Mouse (Mus musculus): ENCODE results near the gene Gnaq.

Gnaq gene

DNA sequence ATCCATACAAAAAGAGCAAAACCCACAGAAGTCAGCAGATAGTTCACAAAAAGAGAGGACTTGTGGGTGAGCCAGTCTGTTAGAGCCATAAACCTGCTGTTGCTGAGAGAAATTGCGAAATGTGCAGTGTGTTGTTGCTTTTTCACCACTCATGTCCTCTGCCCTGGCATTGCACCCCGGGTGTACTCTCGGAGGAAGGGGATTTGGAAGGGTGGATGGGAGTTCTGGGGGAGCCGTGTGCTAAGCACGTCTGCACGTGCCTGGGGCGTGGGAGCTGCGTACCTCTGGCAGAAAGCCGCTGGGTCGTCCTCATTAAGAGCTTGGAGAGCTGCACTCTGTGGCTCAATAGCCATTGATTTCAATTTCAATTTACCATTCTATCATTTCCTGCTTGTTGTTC lies 234.6 kb downstream of the Gnaq start:
- DNase-seq (ENCODE audit: low read depth, low spot score) = no peak

DNA sequence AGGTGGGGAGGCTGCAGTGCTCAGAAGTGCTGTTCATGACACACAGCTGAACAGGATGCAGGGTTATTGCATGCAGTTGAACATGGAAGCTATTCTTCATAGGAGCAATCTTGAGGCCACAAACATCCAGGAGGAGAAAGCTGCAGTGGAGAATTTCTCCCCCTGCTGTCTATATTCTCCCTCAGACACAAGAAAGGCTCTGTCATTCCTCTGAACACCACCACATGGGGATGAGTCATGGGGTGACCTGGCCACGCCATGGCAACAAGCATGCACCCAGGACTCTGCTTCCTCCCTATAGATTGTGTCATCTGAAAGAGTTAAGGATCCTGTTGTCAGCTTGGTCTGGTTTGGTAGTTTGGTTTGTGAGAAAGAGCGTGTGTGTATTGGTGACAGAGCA lies 239.0 kb downstream of the Gnaq start:
- no peak for DNase-seq (ENCODE audit: low read depth, low spot score)

DNA sequence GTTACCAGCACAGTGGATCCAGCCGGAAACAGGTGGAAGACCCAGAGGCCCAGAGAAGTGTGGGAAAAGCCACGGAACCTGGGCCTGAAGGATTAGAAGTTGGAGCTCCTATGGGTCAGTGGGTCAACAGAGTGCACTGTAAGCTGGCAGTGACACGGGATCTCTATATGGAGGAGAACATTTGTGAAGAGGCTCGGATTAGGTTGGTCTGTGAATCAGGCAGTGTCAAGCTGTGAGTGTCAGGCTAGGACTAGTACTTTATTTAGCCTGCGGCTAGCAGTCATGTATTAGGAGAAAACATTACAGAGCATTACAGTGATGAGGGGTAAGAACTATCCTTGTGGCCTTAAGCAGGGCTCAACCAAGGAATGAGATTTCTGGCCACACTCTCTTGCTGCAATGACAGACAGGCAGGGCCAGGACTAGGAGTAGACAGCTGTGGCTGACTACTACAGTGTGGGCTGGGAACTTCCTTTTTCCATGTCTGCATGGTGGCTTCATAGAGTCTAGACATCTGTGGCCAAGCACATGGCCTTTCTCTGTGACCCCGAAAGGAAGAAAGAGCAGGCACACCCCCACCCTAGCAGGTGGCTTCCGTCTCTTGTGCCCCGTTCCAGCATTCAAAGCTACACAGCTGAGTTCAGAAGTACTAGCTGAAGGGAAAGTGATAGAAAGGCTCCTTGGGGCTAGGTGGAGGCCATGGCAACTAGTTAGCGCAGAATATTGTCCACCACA lies 240.3 kb downstream of the Gnaq start:
- DNase-seq (ENCODE audit: low read depth, low spot score) = no peak

DNA sequence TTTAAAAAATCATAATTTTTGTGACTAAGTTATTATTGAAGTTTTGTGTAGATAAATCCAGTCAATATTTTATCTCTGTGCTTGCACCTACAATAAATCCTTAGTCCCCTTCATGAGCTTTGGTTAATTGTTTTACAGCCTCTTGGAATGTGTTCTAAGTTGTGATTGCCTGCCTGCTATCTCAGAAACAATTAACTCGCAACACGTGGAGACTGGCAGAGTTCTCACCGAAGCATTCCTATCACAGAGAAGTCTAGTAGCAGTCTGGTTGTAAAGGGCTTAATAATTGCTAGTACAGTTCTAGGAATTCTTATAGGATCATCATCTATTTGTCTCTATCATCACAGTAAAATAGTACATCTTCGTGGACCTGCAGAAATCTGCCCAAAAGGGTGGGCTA lies 243.2 kb downstream of the Gnaq start:
- no peak for DNase-seq (ENCODE audit: low read depth, low spot score)

DNA sequence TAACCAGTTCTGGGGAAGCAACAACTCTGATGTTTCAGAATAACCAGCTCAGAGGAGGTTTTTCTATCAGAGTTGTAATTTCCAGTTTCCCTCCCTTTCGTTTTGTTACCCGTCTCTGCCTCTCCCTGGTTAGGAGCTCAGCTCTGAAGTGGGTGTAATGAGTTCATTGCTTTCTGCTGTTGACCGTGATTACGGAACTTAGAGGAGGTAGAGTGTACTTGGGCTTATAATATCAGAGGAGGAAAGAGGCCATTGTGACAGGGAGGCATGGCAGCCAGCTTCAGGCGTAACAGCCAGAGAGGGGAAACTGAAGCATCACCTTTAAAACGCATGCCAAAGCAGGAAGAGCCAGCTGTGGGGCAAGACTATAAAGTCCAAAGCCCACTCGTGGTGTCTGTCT lies 245.9 kb downstream of the Gnaq start:
- DNase-seq (ENCODE audit: low read depth, low spot score) = no peak

DNA sequence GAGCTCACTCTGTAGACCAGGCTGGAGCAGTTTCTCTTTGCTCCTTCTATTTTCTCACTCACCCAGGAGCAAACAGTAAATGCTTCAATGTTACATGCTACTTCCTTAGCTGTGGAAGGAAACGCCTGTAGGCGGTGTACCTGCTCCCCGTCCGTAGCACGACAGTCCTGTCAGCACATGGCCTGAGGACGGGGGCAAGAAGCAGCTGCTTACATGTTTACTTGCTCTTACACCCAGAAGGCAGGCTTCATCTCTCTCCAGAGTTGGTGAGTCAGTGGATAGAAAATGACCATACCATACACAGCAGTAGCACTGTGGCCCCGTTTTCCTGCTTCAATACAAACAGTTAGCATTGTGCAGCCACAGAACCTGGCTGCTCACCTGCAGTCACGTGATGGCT lies 247.1 kb downstream of the Gnaq start:
- no peak for DNase-seq (ENCODE audit: low read depth, low spot score)

DNA sequence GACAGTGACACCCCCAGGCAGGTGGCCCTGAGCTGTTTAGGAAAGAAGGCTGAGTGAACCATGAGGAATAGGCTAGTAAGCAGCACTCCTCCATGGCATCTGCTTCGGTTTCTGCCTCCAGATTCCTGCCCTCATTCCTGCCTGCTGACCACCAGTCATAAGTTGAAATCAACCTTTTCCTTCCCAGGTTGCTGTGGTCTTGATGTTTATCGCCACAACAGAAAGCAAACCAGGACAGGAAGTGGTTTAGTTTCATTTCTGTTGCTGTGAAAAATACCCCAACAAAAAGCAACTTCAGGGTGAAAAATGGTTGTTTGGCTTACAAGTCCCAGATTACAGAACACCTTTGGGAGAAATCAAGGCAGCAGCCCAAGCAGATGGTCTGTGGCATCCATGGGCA lies 249.8 kb downstream of the Gnaq start:
- DNase-seq (ENCODE audit: low read depth, low spot score) = peak; percentile 41

DNA sequence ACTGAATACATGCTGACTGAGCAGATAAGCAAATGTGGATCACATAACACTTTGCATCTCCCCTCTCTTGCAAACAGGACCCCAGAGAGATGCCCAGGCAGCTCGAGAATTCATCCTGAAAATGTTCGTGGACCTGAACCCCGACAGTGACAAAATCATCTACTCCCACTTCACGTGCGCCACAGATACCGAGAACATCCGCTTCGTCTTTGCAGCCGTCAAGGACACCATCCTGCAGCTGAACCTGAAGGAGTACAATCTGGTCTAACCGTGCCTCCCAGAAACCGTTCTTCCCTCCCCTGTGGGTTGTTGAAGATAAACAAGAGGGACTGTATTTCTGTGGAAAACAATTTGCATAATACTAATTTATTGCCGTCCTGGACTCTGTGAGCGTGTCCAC lies 250.5 kb downstream of the Gnaq start:
- DNase-seq (ENCODE audit: low read depth, low spot score) = no peak

DNA sequence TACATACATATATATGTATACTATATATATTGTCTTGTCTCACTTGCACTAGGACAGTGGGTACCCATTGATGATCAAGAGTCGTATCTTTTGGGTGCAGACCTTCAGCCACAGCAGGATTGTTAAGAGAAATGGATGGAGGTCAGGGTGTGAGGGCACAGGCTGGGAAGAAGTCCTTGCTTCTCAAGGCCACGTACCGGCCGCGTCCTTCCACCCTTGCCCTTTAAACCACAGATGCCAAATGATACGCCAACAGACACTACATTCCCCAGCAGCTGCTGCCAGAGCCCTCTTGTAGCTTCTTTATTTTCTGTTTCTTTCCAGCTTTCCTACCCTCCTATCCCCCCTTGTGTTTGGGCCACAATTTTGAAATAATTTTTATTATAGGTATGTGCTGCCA lies 251.5 kb downstream of the Gnaq start:
- no peak for DNase-seq (ENCODE audit: low read depth, low spot score)

DNA sequence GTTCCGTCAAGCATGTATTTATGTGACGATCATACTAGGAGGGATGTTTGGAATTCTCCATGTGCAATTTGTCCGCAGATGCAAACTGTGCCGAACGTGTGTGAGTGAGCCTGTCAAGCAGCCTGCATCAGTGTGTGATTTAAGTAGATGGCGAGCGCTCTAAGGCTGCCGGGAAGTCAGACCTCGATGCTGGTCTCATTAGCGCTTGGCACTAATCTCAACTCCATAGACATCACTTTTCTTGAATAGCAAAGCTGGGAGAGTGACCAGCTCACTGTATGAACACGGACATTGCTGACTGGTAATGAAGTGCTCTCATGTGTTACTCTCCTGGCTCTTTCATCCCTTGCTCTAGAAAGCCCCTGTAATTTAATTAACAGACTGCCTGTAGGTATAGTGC lies 252.3 kb downstream of the Gnaq start:
- DNase-seq (ENCODE audit: low read depth, low spot score) = no peak

DNA sequence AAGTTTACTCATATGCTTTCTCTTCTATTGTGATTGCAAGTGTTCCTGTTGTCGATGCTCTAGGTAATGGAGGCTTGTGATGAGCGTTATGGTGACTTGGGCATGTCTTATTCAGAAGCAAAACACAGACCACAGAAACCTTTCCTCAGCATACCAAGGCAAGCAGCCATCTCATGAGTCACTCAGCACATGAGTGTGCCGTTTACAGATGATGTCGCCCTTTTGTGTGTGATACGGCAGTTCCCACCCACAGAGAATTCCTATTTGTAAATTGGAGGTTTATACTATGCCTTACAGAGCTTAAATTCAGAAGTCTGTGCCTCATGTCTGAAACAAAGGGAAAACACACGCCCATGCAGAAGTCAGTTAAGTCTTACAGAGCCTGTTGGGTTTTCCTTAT lies 253.9 kb downstream of the Gnaq start:
- no peak for DNase-seq (ENCODE audit: low read depth, low spot score)

DNA sequence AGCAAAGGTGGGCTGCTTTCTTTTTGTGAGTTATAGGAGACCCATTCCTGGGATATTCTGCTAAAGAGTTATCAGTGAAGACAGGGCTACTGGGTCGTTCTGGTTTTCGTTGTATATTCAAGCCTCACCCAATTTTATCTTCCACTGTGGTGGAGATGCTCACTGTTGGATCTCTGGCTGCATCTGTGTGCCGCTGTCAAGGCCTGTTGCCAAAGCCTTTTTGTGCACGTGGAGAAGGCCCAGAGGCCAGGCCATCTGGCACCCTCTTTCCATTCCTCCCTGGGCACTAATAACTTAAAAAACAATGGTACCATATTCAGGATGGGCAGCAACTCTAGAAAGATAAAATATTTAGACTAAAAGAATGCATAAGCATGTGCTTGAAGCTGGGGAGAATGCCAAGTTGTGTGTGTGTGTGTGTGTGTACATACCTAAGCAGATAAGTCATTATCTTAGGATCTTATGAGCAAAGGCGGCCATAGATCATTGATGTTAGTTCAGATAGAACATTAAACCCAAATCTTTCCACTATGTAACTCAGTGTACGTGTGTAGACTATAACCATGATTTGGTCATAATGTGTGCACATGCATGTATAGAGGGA lies 257.7 kb downstream of the Gnaq start:
- no peak for DNase-seq (ENCODE audit: low read depth, low spot score)

DNA sequence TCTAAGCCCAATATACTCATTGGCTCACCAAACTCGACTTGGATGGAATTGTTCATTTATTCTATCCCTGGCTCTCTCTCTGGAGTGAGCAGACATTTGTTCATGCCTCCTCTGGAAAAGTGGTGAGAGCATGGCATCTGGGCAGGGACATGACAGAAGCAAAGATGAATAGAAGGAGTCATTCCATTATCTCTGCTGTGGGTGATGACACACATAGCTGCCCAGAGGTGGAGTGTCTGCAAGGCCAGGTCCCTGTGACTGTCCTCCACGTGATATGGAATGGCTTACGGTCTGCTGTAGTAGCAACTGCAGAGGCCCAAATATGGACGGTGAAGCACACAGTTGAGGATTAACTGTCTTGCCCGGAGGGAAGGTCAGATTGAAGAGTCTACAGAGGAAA lies 261.8 kb downstream of the Gnaq start:
- no peak for DNase-seq (ENCODE audit: low read depth, low spot score)

DNA sequence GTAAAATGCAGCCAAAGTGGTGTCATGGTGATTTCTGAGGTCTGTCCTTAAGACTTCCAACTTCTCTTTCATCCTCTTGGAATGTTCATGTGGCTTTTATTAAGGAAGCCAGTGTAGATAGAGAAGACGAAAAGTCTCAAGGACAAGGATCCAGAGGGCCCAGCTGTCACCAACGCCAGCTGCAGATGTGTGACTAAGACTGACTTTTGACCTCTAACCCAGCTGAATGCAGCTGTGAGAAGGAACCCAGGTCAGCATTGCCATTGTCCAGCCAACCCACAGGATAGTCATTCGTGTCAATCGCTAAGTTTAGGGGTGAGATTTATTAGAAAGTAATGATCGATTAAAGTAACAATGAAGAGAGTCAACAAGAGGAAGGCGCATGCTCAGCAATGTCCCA lies 270.5 kb downstream of the Gnaq start:
- DNase-seq (ENCODE audit: low read depth, low spot score) = no peak

DNA sequence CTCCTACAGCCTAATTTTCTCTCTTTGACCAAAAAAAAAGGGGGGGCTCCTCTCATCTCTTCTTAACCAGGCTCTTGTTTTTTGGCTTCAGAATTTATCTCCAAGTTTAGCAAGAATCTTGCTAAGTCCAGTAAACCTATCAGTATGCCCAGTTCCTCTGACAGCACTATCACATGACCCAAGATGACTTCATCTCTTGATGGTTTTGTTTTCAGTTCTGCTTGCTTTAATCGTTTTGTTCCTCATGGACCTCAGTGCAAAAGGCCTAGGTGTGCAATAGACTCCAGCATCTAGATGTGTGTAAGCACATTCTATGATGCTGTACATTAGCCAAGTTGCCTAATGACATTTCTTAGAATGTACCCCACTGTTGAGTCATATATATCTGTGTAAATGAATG lies 275.1 kb downstream of the Gnaq start:
- DNase-seq (ENCODE audit: low read depth, low spot score) = no peak

DNA sequence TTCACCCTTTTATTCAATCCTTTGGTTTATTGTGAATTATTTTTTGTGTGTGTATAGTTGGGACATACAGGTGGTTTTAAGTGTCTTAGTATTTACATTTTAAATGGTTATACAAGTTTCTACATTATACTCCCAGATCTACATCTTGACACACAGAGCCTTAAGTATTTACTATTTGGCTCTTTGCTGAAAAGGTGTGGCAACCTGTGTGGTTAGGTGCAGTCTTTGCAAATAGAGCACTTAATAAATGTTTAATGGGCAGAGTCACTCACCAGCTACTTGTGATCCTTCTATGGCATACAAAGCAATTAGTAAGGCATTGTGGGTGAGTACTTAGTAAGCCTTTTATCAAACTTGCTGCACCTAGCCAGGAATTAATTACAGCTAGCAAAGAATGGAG lies 278.7 kb downstream of the Gnaq start:
- DNase-seq (ENCODE audit: low read depth, low spot score) = no peak

DNA sequence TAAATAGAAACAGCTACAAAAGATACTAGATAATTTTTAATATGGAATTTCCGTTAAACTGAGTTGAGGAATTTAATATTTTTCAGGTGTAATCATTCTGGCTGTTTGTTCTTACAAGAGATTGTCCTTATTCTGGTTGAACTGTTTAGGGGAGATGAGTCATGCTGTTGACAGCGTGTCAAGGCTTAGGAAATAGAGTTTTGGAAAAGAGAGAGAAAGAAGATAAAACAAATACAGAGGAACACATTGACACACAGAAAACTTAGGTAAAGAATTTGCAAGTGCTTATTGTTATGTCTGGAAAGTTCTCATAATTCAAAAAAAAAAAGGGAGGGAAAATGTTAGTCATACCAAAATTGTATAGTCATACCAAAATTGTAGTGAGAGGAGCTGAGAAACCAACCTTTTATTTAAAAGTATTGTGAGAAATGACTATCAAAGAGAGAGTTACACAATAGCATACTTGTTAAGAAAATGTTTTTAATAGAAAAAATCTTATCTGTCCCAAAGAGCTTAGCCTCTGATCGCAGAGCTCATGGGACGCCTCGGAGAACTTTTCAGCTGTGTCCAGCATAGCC lies 285.5 kb downstream of the Gnaq start:
- DNase-seq (ENCODE audit: low read depth, low spot score) = peak; percentile 56

DNA sequence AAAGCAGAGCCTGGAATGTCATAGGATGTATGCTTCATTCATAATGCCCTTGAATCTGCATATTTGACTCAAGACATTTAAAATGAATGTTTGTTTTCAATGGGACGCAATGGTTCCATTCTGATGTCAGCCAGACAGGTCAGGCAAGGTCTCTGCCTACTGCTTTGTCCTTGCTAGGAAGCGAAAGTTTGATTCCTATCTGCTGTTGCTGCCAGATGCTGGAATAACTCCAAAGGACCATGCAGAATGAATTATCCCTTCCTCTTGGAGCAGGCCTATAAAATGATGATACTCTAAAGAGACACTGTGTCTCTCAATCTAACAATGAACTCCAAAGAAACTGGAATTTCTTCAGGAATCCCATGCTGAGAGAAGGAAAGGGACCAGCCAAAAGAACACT lies 293.0 kb downstream of the Gnaq start:
- no peak for DNase-seq (ENCODE audit: low read depth, low spot score)

DNA sequence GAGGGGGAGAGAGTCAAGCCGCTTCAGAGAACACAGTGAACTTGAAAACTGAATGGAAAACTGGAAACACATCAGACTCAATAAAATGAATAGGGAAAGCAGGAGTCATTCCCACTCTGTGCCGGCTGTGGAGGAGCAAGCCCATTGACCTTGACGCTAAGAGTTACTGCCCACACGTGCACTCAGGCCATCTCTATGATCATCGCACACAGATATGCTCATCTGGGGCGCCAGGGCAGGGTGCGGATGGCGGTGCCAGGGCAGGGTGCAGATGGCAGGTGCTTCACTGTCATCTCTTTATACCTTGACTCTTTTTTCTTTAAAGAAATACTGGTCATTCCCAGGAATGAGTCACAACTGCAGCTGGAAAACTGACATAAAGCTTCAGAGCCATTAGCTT lies 298.7 kb downstream of the Gnaq start:
- DNase-seq (ENCODE audit: low read depth, low spot score) = no peak

DNA sequence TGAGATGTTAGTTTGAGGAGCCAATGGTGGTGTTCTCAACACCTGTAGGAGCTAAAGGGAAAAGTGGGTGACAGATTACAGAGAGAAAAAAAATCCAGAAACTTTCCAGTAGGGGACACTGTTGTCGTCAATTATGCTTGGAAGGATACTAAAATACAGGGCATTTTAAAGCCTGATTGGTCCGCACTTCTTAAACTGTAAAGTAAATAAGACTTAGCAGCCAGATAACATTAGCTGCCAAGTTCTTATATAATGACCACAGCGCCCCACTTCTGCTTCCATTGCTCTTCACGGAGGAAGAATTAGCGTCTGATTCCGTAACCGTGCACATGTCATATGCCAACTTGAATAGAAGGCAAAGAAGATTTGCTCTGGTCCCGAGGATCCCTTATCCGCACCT lies 302.2 kb downstream of the Gnaq start:
- DNase-seq (ENCODE audit: low read depth, low spot score) = peak; percentile 21

DNA sequence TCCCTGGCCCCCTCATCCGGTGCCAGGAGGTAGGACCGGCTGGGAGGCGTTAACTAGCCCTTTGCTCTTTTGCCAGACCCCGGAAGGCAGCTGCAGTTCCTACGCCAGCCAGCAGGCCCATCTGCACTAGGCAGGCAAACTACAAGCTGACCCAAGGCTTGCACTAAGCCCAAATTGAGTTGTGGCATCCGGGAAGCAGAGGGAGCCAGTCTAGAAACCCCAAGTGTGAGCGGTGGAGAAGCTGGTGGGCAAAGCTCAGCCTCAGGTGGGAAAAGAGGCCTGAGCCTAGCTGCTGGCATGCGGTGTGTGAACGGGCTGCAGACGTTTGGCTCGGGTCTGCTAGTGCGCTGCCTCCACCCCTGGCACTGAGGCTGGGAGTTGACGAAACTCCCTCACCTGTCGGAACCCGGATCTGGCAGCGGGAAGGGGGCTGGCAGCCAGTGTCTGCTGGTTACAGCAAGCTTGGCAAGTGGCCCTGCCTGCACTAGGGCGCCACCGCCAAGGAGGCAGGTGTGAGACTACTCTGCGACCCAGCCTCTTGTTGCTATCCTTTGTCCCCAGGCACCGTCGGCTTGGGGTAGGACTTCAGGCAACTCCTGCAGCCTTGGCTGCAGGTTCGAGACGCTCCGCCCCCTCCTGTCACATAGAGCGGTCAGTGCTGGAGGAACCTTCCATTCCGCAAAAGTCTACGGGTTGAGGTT lies 303.1 kb downstream of the Gnaq start, which contains the start of gene Gna14:
TSS of gene Gna14 (plus strand) at position 232 of the 701 bp plus-strand sequence.
- peak; percentile 67 for DNase-seq (ENCODE audit: low read depth, low spot score)

DNA sequence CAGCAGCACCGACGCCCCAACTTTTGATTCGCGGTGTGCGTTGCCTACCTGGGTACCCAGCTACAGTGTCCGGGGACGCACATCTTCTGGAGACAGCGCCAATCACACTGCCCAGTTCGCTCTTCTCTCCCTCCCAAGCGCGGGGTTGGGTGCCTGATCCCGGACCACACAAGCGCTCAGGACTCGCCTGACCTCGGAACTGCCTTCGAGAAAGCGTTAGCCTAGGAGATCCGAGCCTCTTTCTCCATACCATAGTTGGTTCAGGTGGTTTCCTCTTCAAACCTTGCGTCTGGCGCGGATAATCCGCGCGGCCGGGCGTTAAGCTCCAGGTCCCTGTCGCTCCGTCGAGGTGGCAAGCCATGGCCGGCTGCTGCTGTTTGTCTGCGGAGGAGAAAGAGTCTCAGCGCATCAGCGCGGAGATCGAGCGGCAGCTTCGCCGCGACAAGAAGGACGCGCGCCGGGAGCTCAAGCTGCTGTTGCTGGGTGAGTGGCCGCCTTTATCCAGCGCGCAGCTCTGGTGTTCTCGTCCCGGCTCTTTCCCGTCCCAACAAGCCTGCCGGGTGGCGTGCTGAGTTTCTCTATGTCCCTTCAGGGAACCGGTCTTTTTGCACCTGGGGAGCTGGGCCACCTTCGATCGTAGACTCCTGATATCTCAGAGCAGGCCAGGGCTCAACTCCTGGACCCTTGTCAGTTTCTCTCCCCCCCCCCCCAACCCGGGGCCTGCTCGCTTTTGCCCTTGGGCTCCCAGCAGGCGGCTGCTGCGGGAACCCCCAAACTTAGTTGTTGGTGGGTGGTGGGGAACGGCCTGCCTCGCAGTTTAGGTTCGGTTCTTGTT lies 303.9 kb downstream of the Gnaq start:
- peak; percentile 26 for DNase-seq (ENCODE audit: low read depth, low spot score)
